Mouse (Mus musculus) C2C12 (cell line): ENCODE data around the gene Metap1d. TPM values are rescaled to one million over a fixed set of nuclear protein-coding genes. Genes with fewer than 3 reads are reported as not detected.
A peak's percentile ranks its signal among the peaks of the same experiment; 100 is the strongest.

Source experiments
- H3K27me3 ChIP-seq: one replicate; pipeline ENCODE4 v1.6.1; 2011; ENCODE audit not compliant: control insufficient read depth, insufficient read depth, insufficient read length
- H3K36me3 ChIP-seq: one replicate; pipeline ENCODE4 v1.6.1; 2011; ENCODE audit not compliant: control insufficient read depth, insufficient read depth
- H3K4me3 ChIP-seq: one replicate; pipeline ENCODE4 v1.5.1; 2011; ENCODE audit warnings: mild to moderate bottlenecking, control low read depth; ENCODE audit not compliant: poor library complexity, insufficient read depth, severe bottlenecking
- H3K79me2 ChIP-seq: one replicate; pipeline ENCODE4 v1.6.1; 2011; ENCODE audit not compliant: control insufficient read depth, insufficient read depth
- H3K79me3 ChIP-seq: one replicate; pipeline ENCODE4 v1.6.1; 2011; ENCODE audit warnings: low read depth, control low read depth
- H3ac ChIP-seq: one replicate; pipeline ENCODE3; 2011; ENCODE audit warnings: low read depth; ENCODE audit not compliant: control insufficient read depth, insufficient read length
- CEBPB ChIP-seq: IDR thresholded peaks from one replicate; pipeline ENCODE4 v1.6.1; 2011; ENCODE audit warnings: low read depth, mild to moderate bottlenecking, control low read depth, moderate library complexity
- CTCF ChIP-seq: IDR thresholded peaks from one replicate; pipeline ENCODE4 v1.5.1; 2011; ENCODE audit not compliant: control insufficient read depth, insufficient read depth, insufficient read length
- FOSL1 ChIP-seq: IDR thresholded peaks from one replicate; pipeline ENCODE4 v1.8.0; 2011; ENCODE audit warnings: mild to moderate bottlenecking, low read length; ENCODE audit not compliant: poor library complexity, insufficient read depth, severe bottlenecking
- MAX ChIP-seq: IDR thresholded peaks from one replicate; pipeline ENCODE4 v1.6.1; 2011; ENCODE audit warnings: mild to moderate bottlenecking, control low read depth
- MYOD1 ChIP-seq: IDR thresholded peaks from one replicate; pipeline ENCODE4 v1.6.1; 2011; ENCODE audit warnings: low read depth; ENCODE audit not compliant: control insufficient read depth, insufficient read length
- MYOG ChIP-seq: IDR thresholded peaks from one replicate; pipeline ENCODE4 v1.6.1; 2011; ENCODE audit not compliant: control insufficient read depth, insufficient read length; ENCODE audit errors: extremely low read depth
- USF1 ChIP-seq: IDR thresholded peaks from one replicate; pipeline ENCODE4 v1.6.1; 2011; ENCODE audit warnings: low read depth, mild to moderate bottlenecking, control low read depth, moderate library complexity
- polyA plus RNA-seq: library from polyadenylated mRNA; unstranded; fragments of >200 nt; fragmentation: generic; extraction: Trizol; gene quantifications from one replicate; pipeline ENCODE4 v1.2.1, GENCODE M21; 2012; ENCODE audit warnings: missing spikeins

The Metap1d gene
- polyA plus RNA-seq, 1 experiment: 10.2 TPM

- H3K79me3 ChIP-seq: no peaks in the 10 kb centered on the region
- H3ac ChIP-seq: no peak overlapping the region
- TF ChIP-seq MAX (no peak), FOSL1 (no peak), MYOD1 (no peak), MYOG (no peak), USF1 (no peak), CTCF (no peak), CEBPB (no peak)
- no peaks in the 10 kb centered on the region for H3K27me3 ChIP-seq
- H3K79me2 ChIP-seq: peaks cover 17% of the 10 kb centered on the region
- peak overlapping the region; percentile 48 for H3K4me3 ChIP-seq
- no peaks in the 10 kb centered on the region for H3K36me3 ChIP-seq
Observed at GRCm38 (mm10) chr2:71453917-71454260, 813 bp downstream of the Metap1d start.

DNA sequence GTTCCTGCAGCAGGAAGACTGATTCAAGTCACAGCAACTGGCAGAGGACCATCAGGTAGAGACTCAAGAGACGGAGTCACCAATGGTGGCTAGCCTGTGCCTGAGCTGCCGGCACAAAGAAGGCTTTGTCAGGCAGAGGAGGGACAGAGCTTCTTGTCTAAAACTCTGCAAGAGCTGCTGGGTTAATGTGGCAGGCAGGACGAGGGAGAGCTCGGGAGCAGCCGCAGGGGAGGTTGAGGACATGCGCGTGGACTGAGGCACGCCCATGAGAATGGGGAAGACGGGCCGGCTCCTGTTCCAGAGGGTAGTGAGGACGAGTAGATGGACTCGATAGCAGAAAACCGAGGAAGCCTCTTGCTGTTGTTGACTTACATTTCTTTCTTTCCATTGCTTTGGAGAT lies 5.5 kb downstream of the Metap1d start:
- Histone ChIP-seq H3K4me3 (no peak overlapping the region), H3K36me3 (peaks cover 3% of the 10 kb centered on the region), H3ac (no peak overlapping the region), H3K79me3 (peaks cover 2% of the 10 kb centered on the region), H3K27me3 (no peaks in the 10 kb centered on the region), H3K79me2 (peaks cover 22% of the 10 kb centered on the region)
- TF ChIP-seq MAX: no peak
- no peak for TF ChIP-seq FOSL1
- TF ChIP-seq MYOD1: no peak
- no peak for TF ChIP-seq MYOG
- TF ChIP-seq USF1: no peak
- TF ChIP-seq CEBPB: no peak
- TF ChIP-seq CTCF: no peak

GRCm38 (mm10) chr2:71459659-71460058 lies 6.6 kb downstream of the Metap1d start:
- Histone ChIP-seq H3K79me3 (peaks cover 2% of the 10 kb centered on the region), H3K79me2 (peaks cover 12% of the 10 kb centered on the region), H3K4me3 (no peak overlapping the region), H3K27me3 (no peaks in the 10 kb centered on the region), H3K36me3 (peaks cover 3% of the 10 kb centered on the region), H3ac (no peak overlapping the region)
- TF ChIP-seq MAX (no peak), CEBPB (no peak), MYOD1 (no peak), USF1 (no peak), MYOG (no peak), CTCF (no peak), FOSL1 (no peak)

DNA sequence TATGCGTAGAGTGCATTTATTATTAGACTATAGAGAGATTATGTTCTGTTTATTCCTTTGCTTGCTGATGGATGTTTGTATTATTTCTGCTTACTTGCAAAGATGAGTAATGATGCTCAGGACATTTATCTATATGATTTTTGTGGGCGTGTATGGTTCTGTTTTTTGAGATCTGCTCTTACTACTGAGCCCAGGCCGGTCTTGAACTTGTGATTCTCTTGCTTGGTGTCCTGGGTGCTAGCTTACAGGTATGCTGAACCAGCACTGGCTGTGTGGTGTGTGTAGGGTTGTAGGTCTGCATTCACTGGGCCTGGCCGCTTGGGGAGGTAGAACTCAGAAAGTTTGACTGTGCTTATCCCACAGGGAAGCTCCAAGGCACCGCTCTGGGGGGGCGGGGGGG lies 8.1 kb downstream of the Metap1d start:
- Histone ChIP-seq H3K27me3 (no peaks in the 10 kb centered on the region), H3K79me3 (peaks cover 2% of the 10 kb centered on the region), H3K36me3 (peaks cover 3% of the 10 kb centered on the region), H3K79me2 (peaks cover 6% of the 10 kb centered on the region), H3ac (no peak overlapping the region), H3K4me3 (no peak overlapping the region)
- TF ChIP-seq MYOD1 (no peak), FOSL1 (no peak), CTCF (no peak), CEBPB (no peak)

DNA sequence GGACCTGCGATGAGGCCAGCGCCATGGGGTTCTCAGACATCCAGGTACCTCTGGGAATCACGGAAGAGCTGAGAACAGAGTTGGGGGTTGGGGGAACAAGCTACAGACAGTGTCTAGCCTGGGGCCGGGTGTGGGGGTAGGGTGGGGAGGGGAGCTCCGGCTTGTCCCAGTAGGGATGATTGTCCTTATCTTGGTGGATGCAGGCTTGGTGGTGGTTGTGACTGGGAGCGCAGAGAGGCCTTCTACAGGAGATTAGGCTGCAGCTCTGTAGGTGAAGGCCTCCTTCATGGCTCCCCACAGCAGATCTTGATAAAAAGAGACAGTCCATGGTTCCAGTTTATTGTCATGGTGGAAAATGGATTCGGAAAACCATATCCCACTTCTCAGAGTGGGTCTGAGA lies 8.5 kb downstream of the Metap1d start:
- no peak overlapping the region for H3ac ChIP-seq
- H3K4me3 ChIP-seq: no peak overlapping the region
- H3K79me3 ChIP-seq: peaks cover 2% of the 10 kb centered on the region
- H3K36me3 ChIP-seq: peaks cover 3% of the 10 kb centered on the region
- TF ChIP-seq MYOG (no peak), MYOD1 (no peak), USF1 (no peak), CTCF (no peak), MAX (no peak), CEBPB (no peak), FOSL1 (no peak)
- H3K27me3 ChIP-seq: no peaks in the 10 kb centered on the region
- H3K79me2 ChIP-seq: peaks cover 6% of the 10 kb centered on the region

- TF ChIP-seq MAX (no peak), MYOG (no peak), FOSL1 (no peak), CTCF (no peak), MYOD1 (no peak), USF1 (no peak), CEBPB (no peak)
- no peak overlapping the region for H3ac ChIP-seq
- peaks cover 3% of the 10 kb centered on the region for H3K36me3 ChIP-seq
- no peaks in the 10 kb centered on the region for H3K27me3 ChIP-seq
- H3K79me3 ChIP-seq: peaks cover 2% of the 10 kb centered on the region
- no peak overlapping the region for H3K4me3 ChIP-seq
- peaks cover 6% of the 10 kb centered on the region for H3K79me2 ChIP-seq
Observed at GRCm38 (mm10) chr2:71462066-71462465, 9.0 kb downstream of the Metap1d start.
